Mouse (Mus musculus) thymus, adult 2 months (tissue): Measurements from ENCODE around the gene Rad50. TPM values are rescaled to one million over a fixed set of nuclear protein-coding genes. Genes with fewer than 3 reads are reported as not detected.
A peak's percentile ranks its signal among the peaks of the same experiment; 100 is the strongest.

Experiments used
- DNase-seq: peaks from one replicate; pipeline ENCODE4 v3.0.0; 2021
- H3K27ac ChIP-seq: fragments of 200-500 bp; 2 replicates; pipeline ENCODE4 v1.5.1; 2012; ENCODE audit warnings: low read length, control low read depth; ENCODE audit not compliant: control insufficient read depth, insufficient read depth
- H3K27me3 ChIP-seq: fragments of 200-500 bp; 2 replicates; pipeline ENCODE4 v1.6.1; 2012; ENCODE audit warnings: mild to moderate bottlenecking, low read length, moderate library complexity, mixed read lengths; ENCODE audit not compliant: control insufficient read depth, insufficient read depth
- H3K36me3 ChIP-seq: fragments of 200-500 bp; 2 replicates; pipeline ENCODE4 v1.6.1; 2012; ENCODE audit warnings: mild to moderate bottlenecking, low read length, moderate library complexity; ENCODE audit not compliant: control insufficient read depth, insufficient read depth
- H3K4me1 ChIP-seq: fragments of 200-500 bp; replicated peaks from 2 replicates; pipeline ENCODE4 v1.6.1; 2012; ENCODE audit warnings: low read length; ENCODE audit not compliant: control insufficient read depth, insufficient read depth
- H3K4me3 ChIP-seq: fragments of 200-500 bp; 2 replicates; pipeline ENCODE4 v1.5.1; 2012; ENCODE audit warnings: mild to moderate bottlenecking, low read length, control low read depth, moderate library complexity; ENCODE audit not compliant: control insufficient read depth, insufficient read depth
- CTCF ChIP-seq: fragments of 200-500 bp; IDR thresholded peaks from 2 replicates; pipeline ENCODE4 v1.5.1; 2012; ENCODE audit warnings: mild to moderate bottlenecking, control low read depth, low read length, moderate library complexity, borderline replicate concordance; ENCODE audit not compliant: control insufficient read depth, poor library complexity, insufficient read depth; ENCODE audit errors: extremely low read depth
- POLR2A ChIP-seq: fragments of 200-500 bp; IDR thresholded peaks from 2 replicates; pipeline ENCODE4 v1.6.1; 2012; ENCODE audit warnings: mild to moderate bottlenecking, low read length, control low read depth, moderate library complexity; ENCODE audit not compliant: control insufficient read depth, poor library complexity, insufficient read depth; ENCODE audit errors: extremely low read depth
- WGBS: fragments of 180-500 bp; shearing (Covaris S2); methylation state at CpG from one replicate; pipeline ENCODE4 v1.1.7; 2018; 5-methylcytosine and 5-hydroxymethylcytosine counted together
- polyA plus RNA-seq: library from polyadenylated mRNA; depleted of rRNA; stranded (reverse); fragments of >200 nt; gene quantifications from 2 replicates; pipeline ENCODE4 v1.2.3, GENCODE M21; 2012; rRNA removed

Gene Rad50
- 8.3 and 8.4 TPM in 2 replicates for polyA plus RNA-seq

DNA sequence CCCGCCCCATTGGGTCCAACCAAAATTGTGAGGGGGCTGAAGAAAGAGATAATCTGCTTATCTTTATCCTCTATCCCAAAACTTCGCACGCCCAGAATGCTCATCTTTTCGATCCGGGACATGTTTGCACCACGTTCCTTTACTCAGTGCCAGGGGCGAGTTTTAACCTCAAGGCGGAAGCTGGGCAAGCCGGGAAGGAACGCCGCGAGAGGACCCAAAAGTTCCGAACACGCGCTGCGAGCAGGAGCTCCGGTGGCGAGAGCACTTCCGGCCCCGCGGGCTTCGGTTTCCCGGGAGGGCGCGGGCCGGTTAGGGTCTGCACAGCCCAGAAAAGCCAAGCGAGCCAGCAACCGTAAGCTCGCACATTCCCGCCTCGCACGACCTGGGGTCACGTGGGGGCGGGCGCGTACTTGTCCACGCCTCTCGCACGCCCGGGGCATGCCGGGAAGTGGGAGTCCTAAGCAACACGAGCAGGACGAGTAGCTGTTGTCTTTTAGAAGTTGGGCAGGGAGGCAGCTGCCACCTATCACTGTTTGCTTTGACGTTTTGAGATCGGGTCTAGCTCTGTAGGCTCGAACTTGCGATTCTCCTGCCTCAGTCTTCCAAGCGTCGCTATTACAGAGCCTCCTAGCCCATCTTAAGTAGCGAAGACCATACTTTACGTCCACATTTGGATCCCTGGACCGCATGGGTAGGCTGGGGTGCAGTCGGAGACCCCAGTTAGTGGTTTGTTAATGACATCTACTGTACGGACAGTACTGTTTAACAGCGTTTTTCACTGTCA is at the start of gene Rad50:
Gene Rad50, minus strand, starts transcription at position 386 of the 784 bp plus-strand sequence.
- Histone ChIP-seq H3K27ac (peak within 1 kb of the TSS; percentile 66), H3K27me3 (no peaks in the 10 kb centered on the region), H3K36me3 (no peaks in the 10 kb centered on the region), H3K4me1 (no peaks in the 10 kb centered on the region), H3K4me3 (peak within 1 kb of the TSS; percentile 72)
- TF ChIP-seq POLR2A (peak; percentile 80), CTCF (0 out of 2 replicates have a peak, but pooled peaks have one; percentile 49)
- DNase-seq, result peak; percentile 97
- WGBS, result 2% methylated on average over 55 of the region's 55 CpGs

DNA sequence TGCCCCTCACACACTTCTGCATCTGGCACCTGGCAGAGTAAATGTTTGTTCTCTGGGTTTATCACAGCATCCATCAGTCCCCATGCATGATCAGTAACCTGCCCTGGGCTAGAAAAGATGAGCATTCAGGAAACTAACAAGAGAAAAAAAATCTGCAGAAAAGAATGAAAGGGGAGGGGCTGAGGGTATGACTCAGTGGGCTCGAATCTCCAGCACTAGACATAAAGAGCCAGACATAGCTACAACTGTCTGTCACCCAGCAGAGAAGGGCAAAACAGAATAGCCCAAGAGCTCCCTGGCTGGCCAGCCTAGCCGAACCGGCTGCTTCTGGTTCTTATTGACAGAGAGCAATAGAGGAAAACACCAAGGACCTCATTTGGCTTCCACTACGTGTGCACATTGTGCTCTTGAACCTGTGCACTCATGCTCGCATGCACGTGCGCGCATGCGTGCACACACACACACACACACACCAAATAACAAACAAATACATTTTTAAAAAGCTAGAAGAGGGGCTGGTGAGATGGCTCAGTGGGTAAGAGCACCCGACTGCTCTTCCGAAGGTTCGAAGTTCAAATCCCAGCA is 48.0 kb upstream of the Rad50 start:
- WGBS, result 76% methylated on average over 12 of the region's 12 CpGs
- TF ChIP-seq POLR2A (no peak), CTCF (no peak)
- no peak overlapping the region for H3K4me3 ChIP-seq
- H3K36me3 ChIP-seq, result no peaks in the 10 kb centered on the region
- DNase-seq, result no peak
- H3K27ac ChIP-seq, result peak overlapping the region; percentile 76; the same call in 1 of the 2 replicates
- H3K4me1 ChIP-seq, result peaks cover 21% of the 10 kb centered on the region
- H3K27me3 ChIP-seq, result no peaks in the 10 kb centered on the region

DNA sequence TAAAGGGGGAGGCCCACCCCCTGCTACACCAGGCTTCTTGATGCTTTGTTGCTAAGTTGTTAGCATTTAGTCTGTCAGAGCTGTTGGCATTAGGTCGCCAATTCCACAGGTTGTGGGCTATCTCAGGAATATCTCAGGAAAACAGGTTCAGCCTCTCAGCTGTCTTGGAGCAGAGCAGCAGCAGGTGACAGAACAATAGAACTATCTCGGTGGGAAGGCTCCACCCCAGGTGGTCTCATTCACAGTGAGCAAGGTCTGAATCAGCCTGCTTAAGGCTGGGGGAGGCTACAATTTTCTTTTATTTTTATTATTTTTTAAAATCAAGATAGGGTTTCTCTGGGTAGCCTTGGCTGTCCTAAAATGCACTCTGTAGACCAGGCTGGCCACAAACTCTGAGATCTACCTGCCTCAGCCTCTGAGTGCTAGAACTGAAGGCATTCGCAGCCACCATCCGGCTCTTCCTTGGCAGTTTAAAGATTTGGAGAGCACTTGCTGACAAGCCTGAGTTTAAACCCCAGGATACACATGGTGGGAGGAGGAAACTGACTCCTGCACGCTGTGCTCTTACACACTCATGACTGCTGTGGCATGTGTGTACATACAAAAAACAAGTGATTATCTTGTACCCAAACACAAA is 42.7 kb upstream of the Rad50 start:
- H3K4me1 ChIP-seq, result peaks cover 16% of the 10 kb centered on the region
- H3K27me3 ChIP-seq, result no peaks in the 10 kb centered on the region
- WGBS, result 71% methylated on average over 5 of the region's 5 CpGs
- H3K4me3 ChIP-seq, result no peak overlapping the region
- H3K36me3 ChIP-seq, result no peaks in the 10 kb centered on the region
- no peak for DNase-seq
- no peak overlapping the region for H3K27ac ChIP-seq
- TF ChIP-seq CTCF (no peak), POLR2A (no peak)

DNA sequence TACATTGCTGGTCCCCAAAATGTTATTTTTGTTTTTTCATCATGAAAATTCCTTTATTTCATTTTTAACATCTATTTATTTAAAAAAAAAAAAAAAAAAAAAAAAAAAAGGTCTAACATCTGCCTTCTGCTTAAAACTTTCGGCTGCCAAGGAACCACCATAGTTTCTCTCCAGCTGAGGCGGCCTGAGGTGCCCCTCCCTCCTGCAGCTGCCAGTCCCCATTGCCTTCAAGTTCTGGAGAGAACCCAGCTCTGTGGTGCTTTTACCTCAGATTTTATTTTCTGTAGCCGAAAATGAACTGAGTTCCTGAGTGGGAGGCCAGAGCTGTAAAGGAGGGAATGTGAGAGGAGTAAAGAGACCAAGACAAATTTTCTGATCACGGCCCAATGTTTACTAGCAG is 42.2 kb upstream of the Rad50 start:
- Histone ChIP-seq H3K4me3 (no peak overlapping the region), H3K27ac (no peak overlapping the region), H3K4me1 (peaks cover 14% of the 10 kb centered on the region), H3K27me3 (no peaks in the 10 kb centered on the region), H3K36me3 (no peaks in the 10 kb centered on the region)
- TF ChIP-seq CTCF, result no peak
- 29% methylated on average over 4 of the region's 4 CpGs for WGBS
- DNase-seq, result no peak

DNA sequence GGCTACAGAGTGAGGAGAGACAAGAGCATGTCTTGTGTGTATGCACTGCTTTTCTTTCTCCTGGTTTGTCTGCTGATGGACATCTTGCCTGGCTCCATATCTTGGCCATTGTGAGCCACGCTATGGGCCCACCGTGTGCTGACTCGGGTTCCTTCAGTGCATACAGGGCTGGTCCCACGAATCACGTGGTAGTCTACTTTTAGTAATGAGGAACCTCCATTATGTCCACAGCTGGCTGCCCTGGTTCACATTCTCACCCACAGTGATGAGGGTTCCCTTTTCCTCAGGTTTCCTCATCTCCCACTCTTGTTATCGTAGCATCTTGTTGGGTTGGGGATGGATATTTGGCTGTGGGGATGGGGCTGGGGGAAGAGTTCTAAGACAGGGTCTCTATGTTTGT is 41.5 kb upstream of the Rad50 start:
- Histone ChIP-seq H3K36me3 (no peaks in the 10 kb centered on the region), H3K27me3 (no peaks in the 10 kb centered on the region), H3K4me1 (peaks cover 14% of the 10 kb centered on the region), H3K27ac (no peak overlapping the region), H3K4me3 (no peak overlapping the region)
- 58% methylated on average over 6 of the region's 6 CpGs for WGBS
- no peak for TF ChIP-seq CTCF
- no peak for TF ChIP-seq POLR2A
- no peak for DNase-seq

DNA sequence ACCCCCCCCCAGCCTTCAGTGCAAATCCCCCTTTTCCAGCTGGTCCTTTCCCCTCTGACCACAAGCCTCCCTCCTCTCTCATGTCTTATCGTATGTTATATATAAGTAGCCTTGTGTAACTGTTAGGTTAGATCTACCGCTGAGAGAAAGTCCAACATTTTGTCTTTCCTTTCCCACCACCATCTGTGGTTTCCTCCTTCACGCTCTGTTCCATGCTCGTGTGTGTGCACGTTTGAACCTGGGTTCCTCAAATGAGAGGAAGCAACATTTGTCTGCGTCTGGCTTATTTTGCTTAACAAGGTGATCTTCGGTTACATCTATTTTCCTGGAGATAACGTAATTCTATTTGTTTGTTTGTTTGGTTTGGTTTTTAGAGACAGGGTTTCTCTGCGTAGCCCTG is 40.9 kb upstream of the Rad50 start:
- 23% methylated on average over 9 of the region's 9 CpGs for WGBS
- no peak for TF ChIP-seq POLR2A
- TF ChIP-seq CTCF, result no peak
- Histone ChIP-seq H3K27me3 (no peaks in the 10 kb centered on the region), H3K4me3 (no peak overlapping the region), H3K36me3 (no peaks in the 10 kb centered on the region), H3K4me1 (peaks cover 14% of the 10 kb centered on the region), H3K27ac (no peak overlapping the region)
- DNase-seq, result no peak

DNA sequence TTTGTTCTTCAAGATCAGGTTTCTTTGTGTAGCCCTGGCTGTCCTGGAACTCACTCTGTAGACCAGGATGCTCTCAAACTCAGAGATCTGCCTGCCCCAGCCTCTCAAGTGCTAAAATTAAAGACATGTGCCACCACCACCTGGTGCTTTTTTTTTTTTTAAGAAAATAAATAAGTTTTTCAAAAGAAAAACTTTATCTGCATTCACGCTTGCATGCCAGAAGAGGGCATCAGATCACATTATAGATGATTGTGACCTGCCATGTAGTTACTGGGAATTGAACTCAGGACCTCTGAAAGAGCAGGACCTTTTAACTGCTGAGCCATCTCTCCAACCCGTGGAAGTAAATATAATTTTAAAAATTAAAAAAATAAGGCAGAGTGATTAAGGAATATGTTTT is 38.1 kb upstream of the Rad50 start:
- Histone ChIP-seq H3K36me3 (no peaks in the 10 kb centered on the region), H3K27me3 (no peaks in the 10 kb centered on the region), H3K4me1 (peaks cover 14% of the 10 kb centered on the region), H3K27ac (no peak overlapping the region), H3K4me3 (no peak overlapping the region)
- no peak for DNase-seq
- TF ChIP-seq CTCF, result no peak
- TF ChIP-seq POLR2A, result no peak
- WGBS, result 88% methylated on average over 2 of the region's 2 CpGs
